Mouse (Mus musculus): ENCODE data around the gene G3bp1. TPM values are rescaled to one million over a fixed set of nuclear protein-coding genes. Genes with fewer than 3 reads are reported as not detected.

The G3bp1 gene
- polyA plus RNA-seq, 1 experiment from 2014 or later = 188 TPM

DNA sequence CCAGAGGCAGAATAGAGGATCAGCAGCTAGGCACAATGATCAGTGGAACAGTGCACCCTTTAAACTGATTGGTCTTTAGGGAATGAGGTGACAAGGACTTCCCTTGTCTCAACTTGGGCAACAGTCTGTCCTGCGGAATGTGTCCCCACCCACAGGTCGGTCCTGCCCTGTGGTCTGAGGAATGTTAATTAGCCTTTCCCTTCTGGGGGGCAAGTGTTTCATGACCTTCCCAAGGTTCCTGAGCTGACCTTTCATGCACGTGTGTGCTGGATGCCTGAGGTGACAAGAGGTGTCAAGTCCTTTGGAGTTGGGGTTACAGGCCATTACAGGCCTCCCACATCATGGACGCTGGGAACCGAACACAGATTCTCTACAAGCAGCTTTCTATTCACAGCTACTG is 29.8 kb upstream of the G3bp1 start:
- ATAC-seq (ENCODE audit: low FRiP score, low TSS enrichment) = no peak
- Histone ChIP-seq H3K4me2 (replicated peaks; ENCODE audit: low read depth, low read length) (no peak overlapping the region), H3K4me3 (ENCODE audit: low read length) (no peak overlapping the region), H3K27me3 (ENCODE audit: insufficient read depth, low read length) (no peaks in the 10 kb centered on the region), H3K9ac (replicated peaks; ENCODE audit: low read length) (no peak overlapping the region), H3K36me3 (ENCODE audit: insufficient read depth, low read length) (no peaks in the 10 kb centered on the region), H3K27ac (ENCODE audit: low read length) (no peak overlapping the region), H3K4me1 (ENCODE audit: insufficient read depth, low read length) (no peaks in the 10 kb centered on the region), H3K9me3 (ENCODE audit: low read length) (no peaks in the 10 kb centered on the region)
- 56% methylated on average over 5 of the region's 5 CpGs for WGBS

DNA sequence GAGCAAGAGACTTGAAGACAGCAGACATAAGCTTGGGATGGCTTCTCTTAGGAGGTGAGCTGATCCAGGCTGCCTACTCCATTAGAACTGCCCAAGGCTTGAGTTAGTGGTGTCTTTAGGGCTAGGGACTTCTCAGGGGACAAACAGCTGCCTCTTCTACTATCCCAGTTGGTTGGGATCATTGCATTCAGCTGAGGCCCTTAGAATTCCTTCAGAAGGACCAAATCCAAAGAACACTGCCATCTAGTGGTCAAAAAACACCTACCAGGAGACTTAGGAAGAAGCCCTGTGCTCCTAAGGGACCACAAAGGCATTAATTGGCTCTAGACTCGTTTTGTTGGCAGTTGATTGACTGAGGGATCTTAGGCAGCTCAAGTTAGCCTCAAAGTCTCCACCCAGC is 24.7 kb upstream of the G3bp1 start:
- no peak for ATAC-seq (ENCODE audit: low FRiP score, low TSS enrichment)
- H3K4me1 ChIP-seq (ENCODE audit: insufficient read depth, low read length) = peaks cover 4% of the 10 kb centered on the region; the same call in 1 of the 2 replicates
- H3K4me2 ChIP-seq (replicated peaks; ENCODE audit: low read depth, low read length) = no peak overlapping the region
- no peak overlapping the region for H3K4me3 ChIP-seq (ENCODE audit: low read length)
- peaks cover 9% of the 10 kb centered on the region; the same call in 1 of the 2 replicates for H3K36me3 ChIP-seq (ENCODE audit: insufficient read depth, low read length)
- H3K9me3 ChIP-seq (ENCODE audit: low read length) = no peaks in the 10 kb centered on the region
- H3K9ac ChIP-seq (replicated peaks; ENCODE audit: low read length) = no peak overlapping the region
- H3K27me3 ChIP-seq (ENCODE audit: insufficient read depth, low read length) = no peaks in the 10 kb centered on the region
- WGBS = 0% methylated on average over 1 of the region's 1 CpGs
- no peak overlapping the region for H3K27ac ChIP-seq (ENCODE audit: low read length)

- H3K4me2 ChIP-seq (replicated peaks; ENCODE audit: low read depth, low read length) = no peak overlapping the region
- no peak overlapping the region for H3K9ac ChIP-seq (replicated peaks; ENCODE audit: low read length)
- peaks cover 4% of the 10 kb centered on the region; the same call in 1 of the 2 replicates for H3K4me1 ChIP-seq (ENCODE audit: insufficient read depth, low read length)
- WGBS = 18% methylated on average over 4 of the region's 4 CpGs
- 0 out of 2 replicates have a peak overlapping the region, but pooled peaks have one; percentile 19 for H3K27ac ChIP-seq (ENCODE audit: low read length)
- peak; percentile 78 for ATAC-seq (ENCODE audit: low FRiP score, low TSS enrichment)
- peaks cover 16% of the 10 kb centered on the region; the same call in 1 of the 2 replicates for H3K36me3 ChIP-seq (ENCODE audit: insufficient read depth, low read length)
- H3K4me3 ChIP-seq (ENCODE audit: low read length) = no peak overlapping the region
- no peaks in the 10 kb centered on the region for H3K9me3 ChIP-seq (ENCODE audit: low read length)
- no peaks in the 10 kb centered on the region for H3K27me3 ChIP-seq (ENCODE audit: insufficient read depth, low read length)
Observed at GRCm38 (mm10) chr11:55446579-55446978, 22.9 kb upstream of the G3bp1 start.

GRCm38 (mm10) chr11:55449531-55449930 is 20.0 kb upstream of the G3bp1 start:
- Histone ChIP-seq H3K9ac (replicated peaks; ENCODE audit: low read length) (no peak overlapping the region), H3K4me2 (replicated peaks; ENCODE audit: low read depth, low read length) (no peak overlapping the region), H3K9me3 (ENCODE audit: low read length) (no peaks in the 10 kb centered on the region), H3K27ac (ENCODE audit: low read length) (peak overlapping the region; percentile 75), H3K4me1 (ENCODE audit: insufficient read depth, low read length) (peaks cover 4% of the 10 kb centered on the region; the same call in 1 of the 2 replicates), H3K27me3 (ENCODE audit: insufficient read depth, low read length) (no peaks in the 10 kb centered on the region), H3K36me3 (ENCODE audit: insufficient read depth, low read length) (peaks cover 16% of the 10 kb centered on the region; the same call in 1 of the 2 replicates), H3K4me3 (ENCODE audit: low read length) (no peak overlapping the region)
- 0 out of 2 replicates have a peak, but pooled peaks have one; percentile 16 for ATAC-seq (ENCODE audit: low FRiP score, low TSS enrichment)
- 35% methylated on average over 7 of the region's 7 CpGs for WGBS

GRCm38 (mm10) chr11:55450311-55450710 is 19.2 kb upstream of the G3bp1 start:
- Histone ChIP-seq H3K9me3 (ENCODE audit: low read length) (no peaks in the 10 kb centered on the region), H3K27me3 (ENCODE audit: insufficient read depth, low read length) (no peaks in the 10 kb centered on the region), H3K4me3 (ENCODE audit: low read length) (no peak overlapping the region), H3K4me1 (ENCODE audit: insufficient read depth, low read length) (peaks cover 4% of the 10 kb centered on the region; the same call in 1 of the 2 replicates), H3K9ac (replicated peaks; ENCODE audit: low read length) (no peak overlapping the region), H3K27ac (ENCODE audit: low read length) (peak overlapping the region; percentile 75), H3K4me2 (replicated peaks; ENCODE audit: low read depth, low read length) (no peak overlapping the region), H3K36me3 (ENCODE audit: insufficient read depth, low read length) (peaks cover 16% of the 10 kb centered on the region; the same call in 1 of the 2 replicates)
- 61% methylated on average over 4 of the region's 4 CpGs for WGBS
- no peak for ATAC-seq (ENCODE audit: low FRiP score, low TSS enrichment)

GRCm38 (mm10) chr11:55453640-55454039 is 15.8 kb upstream of the G3bp1 start:
- H3K9ac ChIP-seq (replicated peaks; ENCODE audit: low read length) = no peak overlapping the region
- 86% methylated on average over 4 of the region's 4 CpGs for WGBS
- no peaks in the 10 kb centered on the region for H3K9me3 ChIP-seq (ENCODE audit: low read length)
- no peak for ATAC-seq (ENCODE audit: low FRiP score, low TSS enrichment)
- no peak overlapping the region for H3K4me2 ChIP-seq (replicated peaks; ENCODE audit: low read depth, low read length)
- H3K27ac ChIP-seq (ENCODE audit: low read length) = no peak overlapping the region
- no peak overlapping the region for H3K4me3 ChIP-seq (ENCODE audit: low read length)
- peaks cover 13% of the 10 kb centered on the region; the same call in 1 of the 2 replicates for H3K36me3 ChIP-seq (ENCODE audit: insufficient read depth, low read length)
- H3K4me1 ChIP-seq (ENCODE audit: insufficient read depth, low read length) = peaks cover 11% of the 10 kb centered on the region
- no peaks in the 10 kb centered on the region for H3K27me3 ChIP-seq (ENCODE audit: insufficient read depth, low read length)

- H3K4me3 ChIP-seq (ENCODE audit: low read length) = no peak overlapping the region
- H3K27ac ChIP-seq (ENCODE audit: low read length) = no peak overlapping the region
- H3K9me3 ChIP-seq (ENCODE audit: low read length) = no peaks in the 10 kb centered on the region
- H3K9ac ChIP-seq (replicated peaks; ENCODE audit: low read length) = no peak overlapping the region
- peaks cover 21% of the 10 kb centered on the region for H3K4me1 ChIP-seq (ENCODE audit: insufficient read depth, low read length)
- no peak for ATAC-seq (ENCODE audit: low FRiP score, low TSS enrichment)
- H3K4me2 ChIP-seq (replicated peaks; ENCODE audit: low read depth, low read length) = no peak overlapping the region
- H3K27me3 ChIP-seq (ENCODE audit: insufficient read depth, low read length) = no peaks in the 10 kb centered on the region
- 63% methylated on average over 2 of the region's 2 CpGs for WGBS
- peaks cover 4% of the 10 kb centered on the region; the same call in 1 of the 2 replicates for H3K36me3 ChIP-seq (ENCODE audit: insufficient read depth, low read length)
Observed at GRCm38 (mm10) chr11:55455166-55455565, 14.3 kb upstream of the G3bp1 start.

GRCm38 (mm10) chr11:55458501-55458900 is 11.0 kb upstream of the G3bp1 start:
- no peak overlapping the region for H3K27ac ChIP-seq (ENCODE audit: low read length)
- WGBS = 34% methylated on average over 4 of the region's 4 CpGs
- H3K27me3 ChIP-seq (ENCODE audit: insufficient read depth, low read length) = no peaks in the 10 kb centered on the region
- H3K4me3 ChIP-seq (ENCODE audit: low read length) = no peak overlapping the region
- no peak overlapping the region; the same call in 1 of the 2 replicates for H3K4me2 ChIP-seq (replicated peaks; ENCODE audit: low read depth, low read length)
- ATAC-seq (ENCODE audit: low FRiP score, low TSS enrichment) = no peak
- H3K9me3 ChIP-seq (ENCODE audit: low read length) = no peaks in the 10 kb centered on the region
- H3K4me1 ChIP-seq (ENCODE audit: insufficient read depth, low read length) = peaks cover 22% of the 10 kb centered on the region
- H3K9ac ChIP-seq (replicated peaks; ENCODE audit: low read length) = peak overlapping the region; percentile 23; the same call in 1 of the 2 replicates
- H3K36me3 ChIP-seq (ENCODE audit: insufficient read depth, low read length) = no peaks in the 10 kb centered on the region; the same call in 1 of the 2 replicates

DNA sequence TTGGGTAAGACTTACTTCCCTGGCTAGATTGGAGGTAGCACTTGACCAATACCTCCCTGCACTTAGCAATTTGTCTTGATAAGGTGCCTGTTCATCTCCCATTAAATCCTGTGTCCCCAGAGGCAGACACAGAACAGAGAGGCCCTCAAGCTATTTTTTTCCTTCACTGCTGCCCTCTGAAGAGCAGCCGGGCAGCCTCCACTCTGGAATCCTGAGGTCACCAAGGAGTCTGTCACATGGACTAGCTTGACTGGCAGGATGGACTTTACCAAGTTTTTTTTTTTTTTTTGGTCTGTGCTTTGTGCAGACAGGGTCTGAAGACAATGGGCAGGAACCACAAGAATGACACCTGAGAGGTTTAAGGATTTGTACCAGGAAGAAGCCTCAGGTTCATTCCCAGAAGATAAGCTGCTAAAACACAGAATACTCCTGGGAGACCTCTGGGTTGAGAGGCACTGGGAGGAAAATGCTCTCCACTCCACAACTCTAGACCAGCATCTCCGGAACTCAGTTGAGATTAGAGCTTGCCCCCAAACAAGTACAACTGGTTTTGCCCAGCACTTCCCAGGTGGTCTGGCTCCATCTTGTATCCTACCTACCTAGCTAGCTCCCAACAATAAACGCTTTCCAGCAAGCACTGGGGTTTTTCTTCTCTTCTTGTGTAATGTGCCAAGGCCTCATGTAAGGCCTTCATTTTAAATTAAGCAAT is 9.5 kb upstream of the G3bp1 start:
- Histone ChIP-seq H3K9me3 (ENCODE audit: low read length) (no peaks in the 10 kb centered on the region), H3K27ac (ENCODE audit: low read length) (peak overlapping the region; percentile 82), H3K9ac (replicated peaks; ENCODE audit: low read length) (peak overlapping the region; percentile 80), H3K4me1 (ENCODE audit: insufficient read depth, low read length) (peaks cover 22% of the 10 kb centered on the region), H3K36me3 (ENCODE audit: insufficient read depth, low read length) (no peaks in the 10 kb centered on the region), H3K4me2 (replicated peaks; ENCODE audit: low read depth, low read length) (peak overlapping the region; percentile 93), H3K27me3 (ENCODE audit: insufficient read depth, low read length) (no peaks in the 10 kb centered on the region), H3K4me3 (ENCODE audit: low read length) (peak overlapping the region; percentile 86)
- WGBS = 22% methylated on average over 3 of the region's 3 CpGs
- no peak for ATAC-seq (ENCODE audit: low FRiP score, low TSS enrichment)

DNA sequence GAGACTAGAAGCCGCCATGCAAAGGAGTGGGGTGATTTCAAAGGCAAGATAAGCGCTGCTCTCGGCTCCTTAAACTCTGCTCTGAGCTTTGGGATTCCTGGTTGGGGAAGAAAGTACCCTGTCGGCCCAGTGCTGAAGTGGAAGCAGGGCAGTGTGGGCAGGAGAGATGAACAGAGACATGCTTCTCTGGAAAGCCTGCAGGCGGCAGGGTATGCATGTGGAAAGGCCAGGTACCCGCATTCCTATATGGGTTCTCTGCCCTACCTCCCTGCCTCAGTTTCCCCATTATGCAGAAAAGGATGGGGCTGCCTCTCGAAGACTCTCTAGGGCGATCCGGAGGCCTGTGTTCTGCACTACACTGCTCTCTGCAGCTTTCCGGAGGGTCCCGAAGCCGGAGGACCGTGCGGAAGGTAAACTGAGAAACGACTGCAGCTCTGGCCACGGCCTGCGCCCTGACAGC is 8.9 kb upstream of the G3bp1 start:
- WGBS = 1% methylated on average over 17 of the region's 17 CpGs
- Histone ChIP-seq H3K4me2 (replicated peaks; ENCODE audit: low read depth, low read length) (peak overlapping the region; percentile 93), H3K4me1 (ENCODE audit: insufficient read depth, low read length) (peaks cover 22% of the 10 kb centered on the region), H3K9ac (replicated peaks; ENCODE audit: low read length) (peak overlapping the region; percentile 80), H3K36me3 (ENCODE audit: insufficient read depth, low read length) (no peaks in the 10 kb centered on the region), H3K27me3 (ENCODE audit: insufficient read depth, low read length) (no peaks in the 10 kb centered on the region), H3K9me3 (ENCODE audit: low read length) (no peaks in the 10 kb centered on the region), H3K27ac (ENCODE audit: low read length) (peak overlapping the region; percentile 82), H3K4me3 (ENCODE audit: low read length) (peak overlapping the region; percentile 86)
- ATAC-seq (ENCODE audit: low FRiP score, low TSS enrichment) = peak; percentile 73

Data from kidney, embryonic 16.5 days (tissue).